Mouse (Mus musculus) embryonic facial prominence, embryonic 10.5 days (tissue): Measurements from ENCODE around the gene Irf9. TPM values are rescaled to one million over a fixed set of nuclear protein-coding genes. Genes with fewer than 3 reads are reported as not detected.

ENCODE experiments used
- DNase-seq: peaks from one replicate; pipeline ENCODE4 v3.0.0-alpha.2; 2017; ENCODE audit warnings: low spot score
- H3K27ac ChIP-seq: fragments of 300-500 bp; sonication (generic); replicated peaks from 2 replicates; pipeline ENCODE4 v1.5.1; 2016; ENCODE audit warnings: mild to moderate bottlenecking
- H3K27me3 ChIP-seq: fragments of 300-500 bp; sonication (generic); replicated peaks from 2 replicates; pipeline ENCODE4 v1.6.1; 2016; ENCODE audit warnings: low read depth, mild to moderate bottlenecking; ENCODE audit not compliant: poor library complexity, severe bottlenecking
- H3K36me3 ChIP-seq: fragments of 300-500 bp; sonication (generic); replicated peaks from 2 replicates; pipeline ENCODE4 v1.6.1; 2016; ENCODE audit warnings: mild to moderate bottlenecking, moderate library complexity
- H3K4me1 ChIP-seq: fragments of 300-500 bp; sonication (generic); 2 replicates; pipeline ENCODE4 v1.6.1; 2016
- H3K4me3 ChIP-seq: fragments of 300-500 bp; sonication (generic); 2 replicates; pipeline ENCODE4 v1.5.1; 2016; ENCODE audit warnings: mild to moderate bottlenecking, moderate library complexity
- H3K9me3 ChIP-seq: fragments of 300-500 bp; sonication (generic); 2 replicates; pipeline ENCODE4 v1.6.1; 2016; ENCODE audit warnings: mild to moderate bottlenecking
- WGBS: fragments of 180-500 bp; shearing (Covaris S2); methylation state at CpG from one replicate; pipeline ENCODE4 v1.1.7; 2016; 5-methylcytosine and 5-hydroxymethylcytosine counted together
- polyA plus RNA-seq: library from polyadenylated mRNA; unstranded; fragments of >200 nt; fragmentation: Nextera tagmentation; extraction: Ambion mirVana; gene quantifications from 2 replicates; pipeline ENCODE4 v1.2.1, GENCODE M21; 2016

The Irf9 gene
- polyA plus RNA-seq, 1 experiment from 2014 or later = 8.0 TPM

DNA sequence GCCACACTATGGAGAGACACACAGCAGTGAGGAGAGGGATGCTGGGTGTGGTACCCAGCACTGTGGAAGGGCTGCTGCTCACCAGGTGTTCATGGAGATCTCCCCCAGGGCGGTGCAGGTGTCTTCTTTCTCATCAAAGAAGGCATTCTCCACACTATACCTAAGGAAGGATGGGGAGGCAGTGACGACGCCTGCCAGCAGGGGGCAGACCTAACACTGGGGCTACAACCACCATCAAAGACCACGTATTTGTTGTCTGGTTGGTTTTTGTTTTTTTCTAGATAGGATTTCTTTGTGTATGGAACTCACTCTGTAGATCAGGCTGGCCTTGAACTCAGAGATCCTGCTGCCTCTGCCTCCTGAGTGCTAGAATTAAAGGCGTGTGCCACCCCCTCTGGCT is 25.9 kb downstream of the Irf9 start:
- no peak overlapping the region for H3K4me3 ChIP-seq
- no peaks in the 10 kb centered on the region for H3K27me3 ChIP-seq
- H3K4me1 ChIP-seq = peaks cover 5% of the 10 kb centered on the region
- 52% methylated on average over 5 of the region's 5 CpGs for WGBS
- no peak overlapping the region for H3K27ac ChIP-seq
- DNase-seq = peak; percentile 55
- H3K9me3 ChIP-seq = no peaks in the 10 kb centered on the region
- H3K36me3 ChIP-seq = peaks cover 100% of the 10 kb centered on the region

DNA sequence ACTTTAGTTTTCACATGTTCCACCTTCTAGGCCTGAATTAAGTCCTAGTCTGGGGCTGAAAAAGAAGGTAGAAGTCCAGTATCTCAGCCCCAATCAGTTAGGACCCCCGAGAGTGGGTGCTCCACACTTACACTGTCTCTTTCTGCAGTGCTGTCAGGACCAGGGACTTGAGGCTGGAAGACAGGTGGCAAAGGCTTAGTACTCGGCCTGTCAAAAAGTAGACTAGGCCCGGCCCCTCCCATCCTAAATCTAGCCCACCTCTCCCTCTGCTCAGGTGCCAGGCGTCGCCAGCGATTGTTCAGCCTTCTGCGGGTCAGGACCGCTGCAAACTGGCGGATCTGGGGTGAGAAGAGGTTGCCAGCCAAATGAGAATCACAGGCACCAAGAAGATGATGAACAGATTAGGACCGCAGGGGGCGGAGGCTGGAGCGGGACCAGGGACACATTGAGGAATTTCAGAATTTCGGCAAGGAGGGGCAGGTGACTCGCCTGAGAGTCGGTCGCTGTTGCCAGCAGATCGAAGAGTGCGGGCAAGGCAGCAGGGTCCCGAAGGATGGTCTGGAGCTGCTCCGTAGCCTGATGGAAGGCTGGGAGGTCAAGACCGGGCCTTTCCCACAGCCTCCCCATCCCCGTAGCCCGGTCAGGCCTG is 31.6 kb downstream of the Irf9 start:
- DNase-seq = no peak
- Histone ChIP-seq H3K4me1 (peaks cover 18% of the 10 kb centered on the region), H3K27ac (peak overlapping the region; percentile 83), H3K27me3 (no peaks in the 10 kb centered on the region), H3K4me3 (peak overlapping the region; percentile 70), H3K36me3 (peaks cover 85% of the 10 kb centered on the region), H3K9me3 (no peaks in the 10 kb centered on the region)
- 3% methylated on average over 23 of the region's 23 CpGs for WGBS

DNA sequence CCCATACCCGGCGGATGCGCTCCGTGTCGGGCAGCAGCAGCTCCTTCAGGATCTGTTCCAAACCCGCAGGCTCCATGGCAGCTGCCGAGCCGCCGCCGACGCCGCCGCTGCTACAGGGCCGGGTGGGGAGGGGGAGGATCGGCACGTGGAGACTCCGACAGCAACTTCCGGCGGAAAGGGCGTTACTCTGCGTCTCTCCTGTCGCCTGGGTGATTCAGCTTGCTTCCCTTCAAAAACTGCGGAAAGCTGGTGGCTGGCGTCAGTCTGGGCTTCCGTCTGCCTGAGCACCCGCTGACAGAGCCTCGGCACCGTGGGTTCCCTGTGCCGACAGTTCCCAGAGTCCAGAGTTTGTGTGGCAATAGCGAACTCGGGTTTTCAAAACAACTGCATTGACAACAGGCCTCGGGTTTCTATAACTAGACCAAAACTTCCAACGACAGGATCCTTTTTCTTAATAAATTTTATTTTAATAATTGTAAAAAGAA is 32.2 kb downstream of the Irf9 start, which contains the start of gene Ipo4:
TSS of gene Ipo4 (minus strand) at position 435 of the 485 bp plus-strand sequence.
- peak within 1 kb of the TSS; percentile 83 for H3K27ac ChIP-seq
- peaks cover 85% of the 10 kb centered on the region for H3K36me3 ChIP-seq
- H3K9me3 ChIP-seq = no peaks in the 10 kb centered on the region
- peak; percentile 94 for DNase-seq
- H3K27me3 ChIP-seq = no peaks in the 10 kb centered on the region
- peaks cover 18% of the 10 kb centered on the region for H3K4me1 ChIP-seq
- WGBS = 2% methylated on average over 33 of the region's 33 CpGs
- peak within 1 kb of the TSS; percentile 70 for H3K4me3 ChIP-seq

- H3K4me1 ChIP-seq = peaks cover 26% of the 10 kb centered on the region
- 96% methylated on average over 9 of the region's 9 CpGs for WGBS
- H3K9me3 ChIP-seq = no peaks in the 10 kb centered on the region
- H3K36me3 ChIP-seq = peaks cover 75% of the 10 kb centered on the region
- no peaks in the 10 kb centered on the region for H3K27me3 ChIP-seq
- no peak within 1 kb of the TSS for H3K27ac ChIP-seq
- no peak within 1 kb of the TSS for H3K4me3 ChIP-seq
- no peak for DNase-seq
These were observed 34.4 kb downstream of the Irf9 start, which contains the start of gene Gm49378 for GRCm38 (mm10) chr14:55637795-55638194. Gene Gm49378, minus strand, starts transcription at chr14:55637895.

DNA sequence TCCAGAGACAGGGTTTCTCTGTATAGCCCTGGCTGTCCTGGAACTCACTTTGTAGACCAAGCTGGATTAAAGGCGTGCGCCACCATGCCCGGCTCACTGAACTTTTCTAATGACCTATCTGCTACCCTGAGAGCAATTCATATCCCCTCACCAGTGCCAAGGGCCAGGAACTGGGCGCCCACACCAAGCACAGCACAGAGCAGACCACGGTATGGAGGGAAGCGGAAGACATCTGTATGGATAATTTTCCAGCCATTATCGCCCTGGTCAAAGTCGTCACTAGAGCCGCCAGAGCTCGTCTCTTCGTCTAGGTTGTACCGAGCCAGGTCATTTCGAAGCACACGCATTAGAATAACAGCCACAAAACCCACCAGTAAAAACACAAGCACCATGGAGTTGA is 37.4 kb downstream of the Irf9 start:
- DNase-seq = no peak
- H3K4me3 ChIP-seq = no peak overlapping the region
- peaks cover 68% of the 10 kb centered on the region for H3K36me3 ChIP-seq
- H3K4me1 ChIP-seq = peaks cover 26% of the 10 kb centered on the region
- no peak overlapping the region for H3K27ac ChIP-seq
- no peaks in the 10 kb centered on the region for H3K9me3 ChIP-seq
- H3K27me3 ChIP-seq = no peaks in the 10 kb centered on the region
- WGBS = 98% methylated on average over 14 of the region's 14 CpGs

DNA sequence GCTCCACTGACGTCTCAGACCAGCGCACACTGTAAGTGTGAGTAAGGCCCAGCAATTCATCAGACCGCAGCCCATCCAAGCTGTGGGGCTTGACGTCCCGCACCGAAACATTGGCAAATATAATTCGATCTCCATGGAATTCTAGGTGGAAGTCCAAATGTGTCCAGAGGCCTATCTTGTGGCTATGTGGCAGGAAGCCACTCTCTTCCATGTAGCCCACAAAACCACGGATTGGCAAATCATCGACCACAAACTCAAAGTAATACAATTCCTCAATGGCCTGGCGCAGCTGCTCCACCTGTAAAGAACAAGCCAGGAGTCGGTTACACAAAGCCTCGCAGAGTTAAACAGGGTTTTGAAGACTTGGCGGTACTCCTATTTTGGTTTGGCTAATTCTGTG is 37.9 kb downstream of the Irf9 start:
- Histone ChIP-seq H3K36me3 (peaks cover 69% of the 10 kb centered on the region), H3K4me1 (peaks cover 26% of the 10 kb centered on the region), H3K9me3 (no peaks in the 10 kb centered on the region), H3K4me3 (no peak overlapping the region), H3K27me3 (no peaks in the 10 kb centered on the region), H3K27ac (no peak overlapping the region)
- WGBS = 95% methylated on average over 13 of the region's 13 CpGs
- DNase-seq = no peak

- H3K36me3 ChIP-seq = peaks cover 68% of the 10 kb centered on the region
- 24% methylated on average over 8 of the region's 8 CpGs for WGBS
- no peaks in the 10 kb centered on the region for H3K27me3 ChIP-seq
- peaks cover 26% of the 10 kb centered on the region for H3K4me1 ChIP-seq
- H3K4me3 ChIP-seq = peak overlapping the region; percentile 86
- H3K9me3 ChIP-seq = no peaks in the 10 kb centered on the region
- H3K27ac ChIP-seq = peak overlapping the region; percentile 99
- DNase-seq = no peak
These were observed 39.3 kb downstream of the Irf9 start for GRCm38 (mm10) chr14:55642679-55643059.

DNA sequence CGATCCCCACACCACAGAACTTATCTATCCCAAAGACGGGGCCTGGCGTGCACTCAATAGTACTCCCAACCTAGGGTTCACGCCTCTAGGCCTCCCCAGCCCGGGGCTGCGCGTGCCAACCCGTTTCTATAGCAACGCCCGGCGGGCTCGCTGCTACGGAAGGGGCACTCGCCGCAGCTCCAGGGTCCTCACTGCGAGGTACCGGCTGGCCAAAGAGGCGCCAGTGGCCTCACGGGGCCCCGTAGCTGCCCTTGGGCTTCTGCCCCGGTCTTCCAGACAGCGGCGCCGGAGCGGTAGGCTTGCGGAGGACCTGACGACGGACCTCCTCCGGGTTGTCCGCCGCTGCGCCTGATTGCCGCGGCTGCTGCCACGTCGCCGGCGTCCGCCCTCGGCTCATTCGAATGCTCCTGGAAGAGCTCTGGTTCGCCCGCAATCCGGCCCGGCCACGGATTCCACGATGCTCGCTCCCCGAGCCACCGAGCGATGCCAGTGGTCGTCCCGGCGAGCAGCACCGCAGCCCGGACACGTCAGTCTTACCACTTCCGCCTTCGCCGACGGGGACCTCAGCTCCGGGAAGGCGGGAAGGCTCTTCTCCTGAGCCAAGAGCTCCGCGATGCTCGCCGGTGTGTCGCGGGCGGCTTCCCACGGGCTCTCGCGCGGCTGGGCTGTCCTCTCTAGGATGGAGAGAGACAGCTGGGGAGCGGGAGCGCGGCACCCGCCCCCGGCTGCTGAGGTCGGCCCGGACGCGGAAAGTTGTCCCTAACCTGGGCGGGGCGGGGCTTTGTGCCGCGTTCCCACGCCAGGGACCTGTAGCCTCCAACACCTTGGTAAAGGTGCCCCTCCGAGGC is 39.9 kb downstream of the Irf9 start, which contains the start of gene Tm9sf1:
TSS of gene Tm9sf1 (minus strand) at position 747 of the 848 bp plus-strand sequence.
- Histone ChIP-seq H3K4me1 (peaks cover 26% of the 10 kb centered on the region), H3K27ac (peak within 1 kb of the TSS; percentile 99), H3K9me3 (no peaks in the 10 kb centered on the region), H3K4me3 (peak within 1 kb of the TSS; percentile 86), H3K36me3 (peaks cover 64% of the 10 kb centered on the region), H3K27me3 (no peaks in the 10 kb centered on the region)
- DNase-seq = peak; percentile 87
- WGBS = under 1% methylated on average over 89 of the region's 89 CpGs

DNA sequence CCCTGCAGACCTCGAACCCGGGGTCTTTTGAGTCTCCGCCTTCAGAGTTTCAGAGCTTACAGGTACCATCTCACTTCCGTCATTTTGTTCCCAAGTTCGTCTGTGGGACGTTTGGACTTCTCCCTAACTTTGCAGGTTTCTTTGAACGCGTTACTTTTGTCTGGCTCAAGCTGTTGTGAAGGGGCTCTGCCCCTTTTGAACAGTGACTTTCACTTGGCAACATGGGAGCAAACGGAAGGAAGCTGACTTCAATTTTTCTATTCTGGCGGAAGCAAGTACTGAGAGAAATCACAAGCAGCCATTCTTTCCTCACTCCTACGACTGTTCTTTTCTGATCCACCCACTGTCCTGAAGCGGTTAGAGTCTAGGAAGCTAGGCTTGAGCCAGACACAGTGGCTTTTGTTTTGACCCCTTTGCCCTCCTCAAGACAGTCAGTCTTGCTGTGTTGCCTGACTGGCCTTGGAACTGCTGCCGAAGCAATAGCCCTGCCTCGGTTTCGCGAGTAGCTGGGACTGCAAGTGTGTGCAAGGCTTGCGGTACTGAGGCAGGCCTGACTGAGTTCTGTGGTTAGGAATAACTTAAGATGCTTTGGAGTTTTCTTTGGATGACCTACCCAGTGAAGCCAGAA is 41.0 kb downstream of the Irf9 start:
- WGBS = 28% methylated on average over 17 of the region's 17 CpGs
- Histone ChIP-seq H3K9me3 (no peaks in the 10 kb centered on the region), H3K4me1 (peaks cover 26% of the 10 kb centered on the region), H3K36me3 (peaks cover 53% of the 10 kb centered on the region), H3K4me3 (peak overlapping the region; percentile 86), H3K27ac (peak overlapping the region; percentile 99), H3K27me3 (no peaks in the 10 kb centered on the region)
- no peak for DNase-seq

GRCm38 (mm10) chr14:55649884-55650283 is 46.5 kb downstream of the Irf9 start, which contains the start of gene Tssk4:
Gene Tssk4, plus strand, starts transcription at chr14:55650184.
- H3K27ac ChIP-seq = no peak within 1 kb of the TSS
- no peak within 1 kb of the TSS for H3K4me3 ChIP-seq
- DNase-seq = no peak
- H3K36me3 ChIP-seq = peaks cover 33% of the 10 kb centered on the region
- H3K9me3 ChIP-seq = no peaks in the 10 kb centered on the region
- H3K4me1 ChIP-seq = peaks cover 8% of the 10 kb centered on the region
- 93% methylated on average over 2 of the region's 2 CpGs for WGBS
- no peaks in the 10 kb centered on the region for H3K27me3 ChIP-seq

- no peak overlapping the region for H3K4me3 ChIP-seq
- 87% methylated on average over 7 of the region's 7 CpGs for WGBS
- no peak for DNase-seq
- no peaks in the 10 kb centered on the region for H3K9me3 ChIP-seq
- H3K4me1 ChIP-seq = peaks cover 3% of the 10 kb centered on the region; the same call in 1 of the 2 replicates
- H3K27ac ChIP-seq = no peak overlapping the region
- peaks cover 18% of the 10 kb centered on the region for H3K36me3 ChIP-seq
- H3K27me3 ChIP-seq = no peaks in the 10 kb centered on the region
These were observed 48.2 kb downstream of the Irf9 start for GRCm38 (mm10) chr14:55651528-55651927.

DNA sequence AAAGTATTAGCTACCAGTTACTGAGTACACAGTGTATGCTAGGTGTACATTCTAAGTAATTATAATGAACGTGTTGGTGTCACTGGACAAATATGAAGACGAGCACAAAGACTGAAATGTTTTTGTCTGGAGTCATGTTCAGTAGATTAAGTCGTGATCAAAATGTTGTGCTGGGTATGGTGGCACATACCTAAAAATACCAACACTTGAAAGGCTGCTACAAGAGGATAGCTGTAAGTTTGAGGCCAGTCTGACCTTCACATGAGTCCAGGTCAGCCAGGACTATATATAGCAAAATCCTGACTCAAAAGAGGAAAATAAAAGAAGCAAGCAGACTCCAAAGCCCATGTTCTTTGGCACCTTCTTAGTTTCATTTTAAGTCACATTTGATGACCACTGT is 53.6 kb downstream of the Irf9 start:
- peaks cover 15% of the 10 kb centered on the region for H3K4me1 ChIP-seq
- H3K36me3 ChIP-seq = peaks cover 33% of the 10 kb centered on the region
- no peaks in the 10 kb centered on the region for H3K9me3 ChIP-seq
- no peak overlapping the region for H3K4me3 ChIP-seq
- 90% methylated on average over 3 of the region's 3 CpGs for WGBS
- no peaks in the 10 kb centered on the region for H3K27me3 ChIP-seq
- H3K27ac ChIP-seq = no peak overlapping the region
- no peak for DNase-seq
